Mouse (Mus musculus): ENCODE measurements around the gene Znhit2. TPM values are rescaled to one million over a fixed set of nuclear protein-coding genes. Genes with fewer than 3 reads are reported as not detected.

The Znhit2 gene
- total and polyA plus RNA-seq, 3 experiments = 27.0 to 37.3 TPM; not detected in 1

GRCm38 (mm10) chr19:6018142-6019089 is 42.6 kb upstream of the Znhit2 start (continued):
- TF ChIP-seq GATA1 (IDR thresholded peaks at IDR 0.05; ENCODE audit: low read depth, low read length) (0 out of 2 replicates have a peak, but pooled peaks have one; percentile 24), POLR2AphosphoS5 (IDR thresholded peaks at IDR 0.05; ENCODE audit: borderline replicate concordance, low read depth, low read length) (no peak), NELFE (IDR thresholded peaks at IDR 0.05; ENCODE audit: low read depth, low read length) (peak; percentile 50; the same call in 1 of the 2 replicates), CTCF (IDR thresholded peaks at IDR 0.05 in 2 of 3, conservative IDR thresholded peaks at IDR 0.05 in 1 of 3; ENCODE audit: control insufficient read depth in 1 of 3, insufficient read depth in 1 of 3, low read depth in 2 of 3, low read length in 3 of 3, poor library complexity in 1 of 3, severe bottlenecking in 1 of 3) (peak; percentile 91 to 97 (median 93)), CHD1 (IDR thresholded peaks at IDR 0.05; ENCODE audit: low read depth, low read length) (no peak), USF1 (IDR thresholded peaks at IDR 0.05; ENCODE audit: low read depth, low read length) (peak; percentile 87), TAL1 (IDR thresholded peaks at IDR 0.05; ENCODE audit: low read length) (no peak), MXI1 (IDR thresholded peaks at IDR 0.05; ENCODE audit: low read depth, low read length) (peak; percentile 96), RAD21 (IDR thresholded peaks at IDR 0.05; ENCODE audit: low read depth, low read length) (peak; percentile 91), EP300 (IDR thresholded peaks at IDR 0.05; ENCODE audit: low read depth in 1 of 2, low read length in 2 of 2) (no peak), POLR2AphosphoS2 (IDR thresholded peaks at IDR 0.05; ENCODE audit: low read length) (no peak), GABPA (IDR thresholded peaks at IDR 0.05; ENCODE audit: low read depth, low read length) (no peak), MYB (IDR thresholded peaks at IDR 0.05; ENCODE audit: low read depth, low read length) (no peak), ETS1 (IDR thresholded peaks at IDR 0.05; ENCODE audit: low read depth, low read length) (no peak)

GRCm38 (mm10) chr19:6020276-6020675 is 40.7 kb upstream of the Znhit2 start:
- H3K4me3 ChIP-seq (ENCODE audit: control insufficient read depth in 1 of 2, insufficient read depth in 1 of 2, low read depth in 2 of 2, low read length in 2 of 2) = no peak overlapping the region
- H3K4me1 ChIP-seq (ENCODE audit: control insufficient read depth in 1 of 2, insufficient read depth in 2 of 2, low read length in 2 of 2) = peaks cover 4 to 8% of the 10 kb centered on the region in 2 experiments; a peak in 3 of 4 replicates
- H3K9ac ChIP-seq (ENCODE audit: control insufficient read depth, low read depth, low read length, poor library complexity, severe bottlenecking) = no peak overlapping the region
- H3K79me2 ChIP-seq (ENCODE audit: control insufficient read depth, insufficient read depth, low read length, poor library complexity) = peaks cover 1% of the 10 kb centered on the region
- no peaks in the 10 kb centered on the region for H3K9me3 ChIP-seq (replicated peaks; ENCODE audit: insufficient read depth, low read length)
- DNase-seq (ENCODE audit: low read depth, low spot score) = no peak
- H3K36me3 ChIP-seq (ENCODE audit: control insufficient read depth in 1 of 2, insufficient read depth in 2 of 2, low read length in 2 of 2) = peaks cover 0 to 12% of the 10 kb centered on the region in 2 experiments; a peak in 2 of 4 replicates
- TF ChIP-seq MAZ (IDR thresholded peaks at IDR 0.05; ENCODE audit: low read depth, low read length) = no peak
- TF ChIP-seq CTCF (IDR thresholded peaks at IDR 0.05 in 2 of 3, conservative IDR thresholded peaks at IDR 0.05 in 1 of 3; ENCODE audit: control insufficient read depth in 1 of 3, insufficient read depth in 1 of 3, low read depth in 2 of 3, low read length in 3 of 3, poor library complexity in 1 of 3, severe bottlenecking in 1 of 3) = peak in 2 of 3 experiments; percentile 10 to 14; a peak in 2 of 6 replicates
- TF ChIP-seq SMC3 (IDR thresholded peaks at IDR 0.05; ENCODE audit: low read depth, low read length) = peak; percentile 28; the same call in 1 of the 2 replicates
- TF ChIP-seq NRF1 (IDR thresholded peaks at IDR 0.05; ENCODE audit: insufficient read depth, low read depth, low read length, poor library complexity, severe bottlenecking) = no peak
- no peak for TF ChIP-seq CHD1 (IDR thresholded peaks at IDR 0.05; ENCODE audit: low read depth, low read length)
- TF ChIP-seq UBTF (IDR thresholded peaks at IDR 0.05; ENCODE audit: borderline replicate concordance, insufficient read depth, low read depth, low read length) = no peak
- TF ChIP-seq SIN3A (IDR thresholded peaks at IDR 0.05; ENCODE audit: low read length) = no peak
- H3K27ac ChIP-seq (ENCODE audit: control insufficient read depth, low read depth, low read length) = no peak overlapping the region
- H3K27me3 ChIP-seq (ENCODE audit: control insufficient read depth in 1 of 2, insufficient read depth in 2 of 2, low read length in 2 of 2) = no peaks in the 10 kb centered on the region; a peak in 1 of 4 replicates

All from MEL (cell line).